Mouse (Mus musculus) liver, embryonic 13.5 days (tissue): ENCODE measurements at regions not wholly inside any gene's neighbourhood (a gene's known extent, or its start where the extent isn't known, plus 50 kb on each side); places are given as distances from the start of the nearest gene placed in this dataset.

Experiments
- ATAC-seq: fragments of 200-750 bp; cut with Nextera tagmentation; 2 replicates; pipeline ENCODE4 v1.8.0; 2017; ENCODE audit warnings: low read depth, mild to moderate bottlenecking, moderate number of reproducible peaks, moderate library complexity
- DNase-seq: peaks from one replicate; pipeline ENCODE4 v3.0.0; 2022
- H3K27ac ChIP-seq: fragments of 300-500 bp; sonication (generic); 2 replicates; pipeline ENCODE4 v1.5.1; 2015; ENCODE audit warnings: moderate library complexity, mild to moderate bottlenecking, inconsistent platforms
- H3K27me3 ChIP-seq: fragments of 300-500 bp; sonication (generic); 2 replicates; pipeline ENCODE4 v1.6.1; 2015; ENCODE audit warnings: mild to moderate bottlenecking, inconsistent platforms
- H3K36me3 ChIP-seq: fragments of 300-500 bp; sonication (generic); 2 replicates; pipeline ENCODE4 v1.6.1; 2015; ENCODE audit warnings: mild to moderate bottlenecking, inconsistent platforms
- H3K4me1 ChIP-seq: fragments of 300-500 bp; sonication (generic); replicated peaks from 2 replicates; pipeline ENCODE4 v1.6.1; 2015; ENCODE audit warnings: inconsistent platforms
- H3K4me2 ChIP-seq: fragments of 300-500 bp; sonication (generic); 2 replicates; pipeline ENCODE4 v1.6.1; 2015; ENCODE audit warnings: inconsistent platforms, mild to moderate bottlenecking, moderate library complexity
- H3K4me3 ChIP-seq: fragments of 300-500 bp; sonication (generic); replicated peaks from 2 replicates; pipeline ENCODE4 v1.5.1; 2015; ENCODE audit warnings: mild to moderate bottlenecking, inconsistent platforms
- H3K9ac ChIP-seq: fragments of 300-500 bp; sonication (generic); 2 replicates; pipeline ENCODE4 v1.6.1; 2015; ENCODE audit warnings: mild to moderate bottlenecking, inconsistent platforms
- H3K9me3 ChIP-seq: fragments of 300-500 bp; sonication (generic); replicated peaks from 2 replicates; pipeline ENCODE4 v1.6.1; 2016; ENCODE audit warnings: inconsistent platforms
- WGBS: fragments of 180-500 bp; shearing (Covaris S2); methylation state at CpG from one replicate; pipeline ENCODE4 v1.1.7; 2015; ENCODE audit not compliant: insufficient replicate concordance; 5-methylcytosine and 5-hydroxymethylcytosine counted together

- no peak overlapping the region for H3K4me2 ChIP-seq
- DNase-seq, result no peak
- H3K27ac ChIP-seq, result no peak overlapping the region
- H3K4me1 ChIP-seq, result 0 out of 2 replicates have a peak, but pooled peaks cover 5% of the 10 kb centered on the region
- no peak for ATAC-seq
- H3K4me3 ChIP-seq, result no peak overlapping the region
- WGBS, result 67% methylated on average over 8 of the region's 8 CpGs
- H3K9me3 ChIP-seq, result no peaks in the 10 kb centered on the region
- no peaks in the 10 kb centered on the region for H3K36me3 ChIP-seq
- H3K9ac ChIP-seq, result no peak overlapping the region
- H3K27me3 ChIP-seq, result no peaks in the 10 kb centered on the region
These were observed 283.6 kb upstream of the Tbx3 start for GRCm38 (mm10) chr5:119386821-119387220.

GRCm38 (mm10) chr5:119387261-119387660 is 283.2 kb upstream of the Tbx3 start:
- no peaks in the 10 kb centered on the region for H3K9me3 ChIP-seq
- no peak for ATAC-seq
- H3K36me3 ChIP-seq, result no peaks in the 10 kb centered on the region
- no peak overlapping the region for H3K4me2 ChIP-seq
- no peak overlapping the region for H3K27ac ChIP-seq
- H3K9ac ChIP-seq, result no peak overlapping the region
- WGBS, result 68% methylated on average over 2 of the region's 2 CpGs
- H3K4me3 ChIP-seq, result no peak overlapping the region
- DNase-seq, result no peak
- H3K27me3 ChIP-seq, result no peaks in the 10 kb centered on the region
- H3K4me1 ChIP-seq, result 0 out of 2 replicates have a peak, but pooled peaks cover 5% of the 10 kb centered on the region

DNA sequence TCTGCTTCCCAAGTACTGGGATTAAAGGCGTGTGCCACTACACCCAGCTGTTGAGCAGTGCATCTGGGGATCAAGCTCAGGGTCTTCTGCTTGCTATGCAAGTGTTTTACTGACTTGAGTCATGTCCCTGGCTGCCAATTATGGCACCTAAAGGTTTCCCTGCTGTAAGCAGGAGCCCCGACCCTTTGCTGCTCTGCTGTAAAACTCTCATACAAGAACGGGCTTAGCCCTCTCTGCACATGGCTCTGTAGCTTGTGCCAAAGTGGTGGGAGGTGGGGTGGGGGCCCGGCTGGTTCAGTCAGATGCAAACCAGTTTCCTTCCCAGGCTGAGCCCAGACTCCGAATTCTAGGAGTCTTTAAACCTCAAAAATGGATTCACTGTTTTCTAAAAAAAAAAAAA is 281.6 kb upstream of the Tbx3 start:
- H3K27ac ChIP-seq, result no peak overlapping the region
- 0 out of 2 replicates have a peak, but pooled peaks cover 5% of the 10 kb centered on the region for H3K4me1 ChIP-seq
- H3K4me2 ChIP-seq, result no peak overlapping the region
- no peaks in the 10 kb centered on the region for H3K9me3 ChIP-seq
- H3K9ac ChIP-seq, result no peak overlapping the region
- H3K27me3 ChIP-seq, result no peaks in the 10 kb centered on the region
- DNase-seq (no peak), ATAC-seq (no peak)
- no peaks in the 10 kb centered on the region for H3K36me3 ChIP-seq
- WGBS, result 51% methylated on average over 5 of the region's 5 CpGs
- no peak overlapping the region for H3K4me3 ChIP-seq

- H3K4me3 ChIP-seq, result no peak overlapping the region
- no peaks in the 10 kb centered on the region for H3K9me3 ChIP-seq
- ATAC-seq (no peak), DNase-seq (no peak)
- no peak overlapping the region for H3K27ac ChIP-seq
- no peak overlapping the region for H3K4me2 ChIP-seq
- 81% methylated on average over 9 of the region's 9 CpGs for WGBS
- no peaks in the 10 kb centered on the region for H3K27me3 ChIP-seq
- 0 out of 2 replicates have a peak, but pooled peaks cover 5% of the 10 kb centered on the region for H3K4me1 ChIP-seq
- no peak overlapping the region for H3K9ac ChIP-seq
- no peaks in the 10 kb centered on the region for H3K36me3 ChIP-seq
These were observed 281.1 kb upstream of the Tbx3 start for GRCm38 (mm10) chr5:119389384-119389783.

DNA sequence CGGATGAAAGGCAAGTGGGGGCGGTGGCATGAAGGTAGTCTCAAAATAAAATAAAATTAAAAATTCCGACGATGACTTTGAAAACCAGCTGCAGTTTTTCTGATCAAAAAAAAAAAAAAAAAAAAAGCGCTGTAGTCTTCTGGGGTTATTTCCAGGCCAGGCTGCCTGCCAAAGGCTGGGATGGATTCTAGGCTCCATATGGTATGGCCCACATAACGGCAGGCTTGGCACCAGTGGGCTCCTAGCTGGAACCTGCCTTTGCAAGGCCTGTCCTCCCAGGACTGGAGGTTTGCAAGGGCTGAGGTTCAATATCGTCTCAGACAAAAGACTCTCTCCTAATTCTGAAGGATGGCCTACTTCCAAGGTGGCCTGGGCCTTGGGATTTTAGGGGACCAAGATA is 280.6 kb upstream of the Tbx3 start:
- H3K27ac ChIP-seq, result no peak overlapping the region
- no peak overlapping the region for H3K9ac ChIP-seq
- WGBS, result 78% methylated on average over 7 of the region's 7 CpGs
- no peak for DNase-seq
- no peaks in the 10 kb centered on the region for H3K36me3 ChIP-seq
- no peaks in the 10 kb centered on the region for H3K9me3 ChIP-seq
- H3K27me3 ChIP-seq, result no peaks in the 10 kb centered on the region
- no peak overlapping the region for H3K4me3 ChIP-seq
- H3K4me2 ChIP-seq, result no peak overlapping the region
- no peak for ATAC-seq
- 0 out of 2 replicates have a peak, but pooled peaks cover 5% of the 10 kb centered on the region for H3K4me1 ChIP-seq

- Histone ChIP-seq H3K4me2 (no peak overlapping the region), H3K4me3 (no peak overlapping the region), H3K27ac (no peak overlapping the region), H3K4me1 (peaks cover 14% of the 10 kb centered on the region; the same call in 1 of the 2 replicates), H3K9ac (no peak overlapping the region), H3K36me3 (no peaks in the 10 kb centered on the region), H3K27me3 (no peaks in the 10 kb centered on the region), H3K9me3 (no peaks in the 10 kb centered on the region)
- no peak for ATAC-seq
- 20% methylated on average over 5 of the region's 5 CpGs for WGBS
- DNase-seq, result no peak
These were observed 272.0 kb upstream of the Tbx3 start for GRCm38 (mm10) chr5:119398475-119398874.

DNA sequence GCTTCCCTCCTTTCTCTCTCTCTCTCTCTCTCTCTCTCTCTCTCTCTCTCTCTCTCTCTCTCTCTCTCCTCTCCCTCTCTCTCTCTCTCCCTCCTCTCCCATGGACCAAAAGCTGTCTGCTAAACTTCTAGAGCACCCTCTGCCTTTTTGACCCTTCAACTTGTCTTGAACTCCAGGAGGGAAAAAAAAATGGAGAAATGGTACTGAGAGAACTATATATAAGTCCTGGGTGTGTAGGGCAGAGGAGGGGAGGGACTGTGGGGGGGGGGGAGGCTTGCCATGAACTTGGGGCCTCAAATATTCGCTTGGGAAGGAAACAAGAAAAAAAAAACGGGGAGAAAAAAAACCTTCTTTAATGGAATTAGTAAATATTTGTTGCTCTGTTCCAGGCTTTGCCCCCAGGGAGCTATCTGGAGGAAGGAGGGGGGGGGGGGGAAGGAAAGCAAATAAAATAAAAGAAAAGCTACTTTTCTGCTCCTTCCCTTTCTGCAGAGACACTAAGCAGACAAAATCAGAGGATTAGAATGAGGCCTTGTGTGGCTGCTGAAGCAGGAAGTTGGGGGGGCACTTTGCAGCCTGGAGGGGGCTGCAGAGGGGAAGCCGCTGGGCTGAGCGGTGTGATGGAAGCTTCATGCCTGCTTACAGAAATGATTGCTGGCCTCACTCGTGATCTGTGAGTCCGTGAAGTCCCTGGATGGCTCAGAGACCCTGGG is 270.1 kb upstream of the Tbx3 start:
- Histone ChIP-seq H3K9me3 (no peaks in the 10 kb centered on the region), H3K4me1 (peaks cover 14% of the 10 kb centered on the region; the same call in 1 of the 2 replicates), H3K36me3 (no peaks in the 10 kb centered on the region), H3K4me2 (no peak overlapping the region), H3K27ac (no peak overlapping the region), H3K9ac (no peak overlapping the region), H3K4me3 (no peak overlapping the region), H3K27me3 (no peaks in the 10 kb centered on the region)
- no peak for ATAC-seq
- WGBS, result 12% methylated on average over 6 of the region's 6 CpGs
- no peak for DNase-seq

- Histone ChIP-seq H3K36me3 (no peaks in the 10 kb centered on the region), H3K4me3 (no peak overlapping the region), H3K27me3 (no peaks in the 10 kb centered on the region), H3K4me1 (peaks cover 14% of the 10 kb centered on the region; the same call in 1 of the 2 replicates), H3K9me3 (no peaks in the 10 kb centered on the region), H3K4me2 (no peak overlapping the region), H3K27ac (no peak overlapping the region), H3K9ac (no peak overlapping the region)
- ATAC-seq (no peak), DNase-seq (no peak)
- WGBS, result 50% methylated on average over 8 of the region's 8 CpGs
These were observed 268.6 kb upstream of the Tbx3 start for GRCm38 (mm10) chr5:119401915-119402314.

DNA sequence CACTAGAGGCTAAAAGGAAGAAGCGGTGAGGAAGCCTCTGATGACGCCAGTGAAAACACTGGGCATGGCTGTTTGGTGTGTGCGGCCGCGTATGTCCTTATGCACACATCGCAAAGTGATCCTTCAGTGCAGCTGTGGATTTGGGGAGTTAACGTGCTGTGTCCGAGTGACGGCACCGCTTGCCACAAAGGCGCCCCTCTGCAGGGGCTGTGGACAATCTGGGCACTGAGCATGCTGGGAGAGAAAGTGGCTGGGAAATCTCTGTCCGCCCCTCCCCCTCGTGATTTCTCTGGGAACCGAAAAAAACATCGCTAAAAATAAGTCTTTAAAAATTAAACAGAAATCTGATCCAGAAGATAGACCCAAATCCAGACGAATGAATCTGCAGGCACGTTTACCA is 267.8 kb upstream of the Tbx3 start:
- ATAC-seq (no peak), DNase-seq (no peak)
- H3K27me3 ChIP-seq, result no peaks in the 10 kb centered on the region
- H3K27ac ChIP-seq, result no peak overlapping the region
- H3K9me3 ChIP-seq, result no peaks in the 10 kb centered on the region
- H3K4me3 ChIP-seq, result no peak overlapping the region
- 76% methylated on average over 17 of the region's 17 CpGs for WGBS
- peaks cover 14% of the 10 kb centered on the region; the same call in 1 of the 2 replicates for H3K4me1 ChIP-seq
- no peak overlapping the region for H3K4me2 ChIP-seq
- H3K9ac ChIP-seq, result no peak overlapping the region
- H3K36me3 ChIP-seq, result no peaks in the 10 kb centered on the region

DNA sequence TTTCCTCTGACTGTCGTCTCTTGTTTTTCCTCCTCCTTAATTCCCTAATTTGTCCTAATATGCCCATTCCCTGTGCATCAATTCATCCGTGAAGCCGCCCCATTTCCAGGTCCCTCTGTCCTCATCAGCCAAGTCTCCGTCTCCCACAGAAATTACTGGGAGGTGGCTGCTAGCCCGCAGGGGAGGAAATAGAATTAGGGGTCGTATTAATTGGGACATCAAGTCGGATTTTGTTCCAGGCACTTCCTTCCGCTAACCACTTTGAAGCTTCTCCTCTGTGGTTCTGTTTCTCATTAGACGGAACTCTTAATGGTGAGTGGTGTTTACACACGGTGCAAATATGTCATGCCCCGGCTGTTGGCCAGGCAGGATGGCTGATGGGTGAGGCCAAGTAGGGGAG is 259.5 kb upstream of the Tbx3 start:
- DNase-seq (no peak), ATAC-seq (no peak)
- no peak overlapping the region for H3K4me3 ChIP-seq
- WGBS, result 65% methylated on average over 11 of the region's 11 CpGs
- no peak overlapping the region for H3K9ac ChIP-seq
- no peaks in the 10 kb centered on the region for H3K4me1 ChIP-seq
- no peak overlapping the region for H3K4me2 ChIP-seq
- no peak overlapping the region for H3K27ac ChIP-seq
- H3K36me3 ChIP-seq, result no peaks in the 10 kb centered on the region
- H3K9me3 ChIP-seq, result no peaks in the 10 kb centered on the region
- no peaks in the 10 kb centered on the region for H3K27me3 ChIP-seq

- no peak for ATAC-seq
- no peaks in the 10 kb centered on the region for H3K27me3 ChIP-seq
- no peak overlapping the region for H3K4me3 ChIP-seq
- DNase-seq, result no peak
- H3K36me3 ChIP-seq, result no peaks in the 10 kb centered on the region
- no peaks in the 10 kb centered on the region for H3K4me1 ChIP-seq
- no peak overlapping the region for H3K27ac ChIP-seq
- H3K9ac ChIP-seq, result no peak overlapping the region
- H3K9me3 ChIP-seq, result no peaks in the 10 kb centered on the region
- H3K4me2 ChIP-seq, result no peak overlapping the region
- WGBS, result 74% methylated on average over 11 of the region's 11 CpGs
These were observed 254.6 kb upstream of the Tbx3 start for GRCm38 (mm10) chr5:119415835-119416234.

DNA sequence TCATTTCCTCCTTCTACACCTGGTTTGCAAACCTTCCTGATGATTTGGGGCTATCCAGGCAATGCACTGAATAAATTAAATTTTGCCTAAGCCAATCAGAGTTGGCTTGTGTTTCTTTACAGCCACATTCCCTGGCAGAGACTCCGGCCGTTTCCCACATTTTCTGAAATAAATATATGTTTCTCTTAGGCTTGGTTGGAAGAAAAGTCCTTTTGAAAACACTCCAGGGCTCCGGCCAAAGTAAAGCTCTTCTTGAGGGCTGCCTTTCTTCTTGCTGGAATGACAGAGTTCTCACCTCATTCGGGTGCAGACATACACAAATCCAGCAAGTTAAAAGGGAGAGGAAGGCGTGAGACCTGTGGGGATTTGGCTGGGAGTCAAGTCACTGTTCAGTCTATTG is 252.0 kb upstream of the Tbx3 start:
- no peak for ATAC-seq
- Histone ChIP-seq H3K4me1 (no peaks in the 10 kb centered on the region), H3K9me3 (no peaks in the 10 kb centered on the region), H3K36me3 (no peaks in the 10 kb centered on the region), H3K4me2 (no peak overlapping the region), H3K9ac (no peak overlapping the region), H3K27ac (no peak overlapping the region), H3K27me3 (no peaks in the 10 kb centered on the region), H3K4me3 (no peak overlapping the region)
- WGBS, result 51% methylated on average over 5 of the region's 5 CpGs
- DNase-seq, result no peak
